Mouse (Mus musculus): ENCODE results near the gene Ccdc146.

DNA sequence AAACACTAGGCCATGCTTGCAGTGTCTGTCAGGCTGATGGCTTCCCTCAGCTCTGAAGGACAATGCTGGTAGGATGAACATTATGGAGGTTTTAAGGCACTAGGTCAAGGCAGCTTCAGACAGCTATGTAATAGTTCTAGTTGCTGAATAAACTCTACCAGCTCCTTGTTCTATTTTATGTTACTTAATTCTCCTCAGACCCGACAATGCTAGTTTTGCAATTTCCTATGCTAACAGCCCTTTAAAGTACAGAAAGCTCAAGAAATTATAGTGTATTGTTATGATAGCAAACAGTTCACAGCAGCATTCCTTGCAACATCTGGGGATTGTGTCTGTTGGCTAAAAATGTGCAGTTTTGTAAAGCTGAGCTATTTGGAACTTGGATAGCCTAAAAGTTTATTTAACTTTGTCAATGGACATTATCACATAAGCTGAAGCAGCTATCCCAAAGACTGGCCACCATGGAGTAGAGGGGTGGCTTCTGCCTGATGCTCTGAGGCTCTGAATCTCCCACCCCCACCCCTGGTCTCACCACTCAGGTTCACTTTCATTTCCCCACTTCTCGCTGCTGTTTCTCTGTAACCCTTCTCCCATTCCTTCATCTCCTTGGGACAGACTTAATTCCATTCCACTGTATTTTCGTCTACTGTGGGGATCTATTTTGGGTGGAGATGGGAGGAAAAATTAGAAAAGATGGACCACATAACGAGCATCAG, 58.0 kb downstream of the Ccdc146 start:
- TF ChIP-seq POLR2A (IDR thresholded peaks at IDR 0.05; ENCODE audit: low read depth, low read length) (no peak), CTCF (IDR thresholded peaks at IDR 0.05; ENCODE audit: extremely low read depth, insufficient read length, insufficient replicate concordance, low read depth, low read length) (no peak)
